Mouse (Mus musculus) spleen, postnatal 14 days (tissue): ENCODE results near the gene Cdca4.
A peak's percentile ranks its signal among the peaks of the same experiment; 100 is the strongest.

Experiments used
- DNase-seq, 2 experiments: peaks; one replicate each; pipeline ENCODE4 v3.0.0; 2021 to 2022; ENCODE audit warnings: low spot score in 2 of 2

The Cdca4 gene

GRCm38 (mm10) chr12:112798716-112799115 lies 30.5 kb downstream of the Cdca4 start:
- DNase-seq, result no peak

GRCm38 (mm10) chr12:112798332-112798681 lies 30.9 kb downstream of the Cdca4 start:
- no peak for DNase-seq

- DNase-seq, result no peak
Observed at GRCm38 (mm10) chr12:112797672-112798331, 31.4 kb downstream of the Cdca4 start.

GRCm38 (mm10) chr12:112796551-112797510 lies 32.4 kb downstream of the Cdca4 start:
- DNase-seq, result no peak

GRCm38 (mm10) chr12:112795466-112796104 lies 33.6 kb downstream of the Cdca4 start:
- no peak for DNase-seq

- DNase-seq, result no peak
Observed at GRCm38 (mm10) chr12:112794998-112795397, 34.2 kb downstream of the Cdca4 start.

GRCm38 (mm10) chr12:112794356-112794816 lies 34.8 kb downstream of the Cdca4 start:
- DNase-seq, result no peak

- no peak for DNase-seq
Observed at GRCm38 (mm10) chr12:112793601-112794355, 35.4 kb downstream of the Cdca4 start.

- no peak for DNase-seq
Observed at GRCm38 (mm10) chr12:112791026-112791425, 38.2 kb downstream of the Cdca4 start.

GRCm38 (mm10) chr12:112774481-112774880 lies 54.7 kb downstream of the Cdca4 start:
- no peak for DNase-seq

- DNase-seq, result no peak
Observed at GRCm38 (mm10) chr12:112774026-112774425, 55.2 kb downstream of the Cdca4 start.

- DNase-seq, result no peak
Observed at GRCm38 (mm10) chr12:112773366-112773765, 55.9 kb downstream of the Cdca4 start.

- DNase-seq, result no peak
Observed at GRCm38 (mm10) chr12:112772306-112772705, 56.9 kb downstream of the Cdca4 start.

- DNase-seq, result peak in 1 of 2 experiments; percentile 6
Observed at GRCm38 (mm10) chr12:112770396-112770795, 58.8 kb downstream of the Cdca4 start.
